Mouse (Mus musculus): ENCODE measurements around the gene Abi3bp. TPM values are rescaled to one million over a fixed set of nuclear protein-coding genes. Genes with fewer than 3 reads are reported as not detected.

Gene Abi3bp
- polyA plus RNA-seq, 1 experiment from 2014 or later = 0.39 TPM

DNA sequence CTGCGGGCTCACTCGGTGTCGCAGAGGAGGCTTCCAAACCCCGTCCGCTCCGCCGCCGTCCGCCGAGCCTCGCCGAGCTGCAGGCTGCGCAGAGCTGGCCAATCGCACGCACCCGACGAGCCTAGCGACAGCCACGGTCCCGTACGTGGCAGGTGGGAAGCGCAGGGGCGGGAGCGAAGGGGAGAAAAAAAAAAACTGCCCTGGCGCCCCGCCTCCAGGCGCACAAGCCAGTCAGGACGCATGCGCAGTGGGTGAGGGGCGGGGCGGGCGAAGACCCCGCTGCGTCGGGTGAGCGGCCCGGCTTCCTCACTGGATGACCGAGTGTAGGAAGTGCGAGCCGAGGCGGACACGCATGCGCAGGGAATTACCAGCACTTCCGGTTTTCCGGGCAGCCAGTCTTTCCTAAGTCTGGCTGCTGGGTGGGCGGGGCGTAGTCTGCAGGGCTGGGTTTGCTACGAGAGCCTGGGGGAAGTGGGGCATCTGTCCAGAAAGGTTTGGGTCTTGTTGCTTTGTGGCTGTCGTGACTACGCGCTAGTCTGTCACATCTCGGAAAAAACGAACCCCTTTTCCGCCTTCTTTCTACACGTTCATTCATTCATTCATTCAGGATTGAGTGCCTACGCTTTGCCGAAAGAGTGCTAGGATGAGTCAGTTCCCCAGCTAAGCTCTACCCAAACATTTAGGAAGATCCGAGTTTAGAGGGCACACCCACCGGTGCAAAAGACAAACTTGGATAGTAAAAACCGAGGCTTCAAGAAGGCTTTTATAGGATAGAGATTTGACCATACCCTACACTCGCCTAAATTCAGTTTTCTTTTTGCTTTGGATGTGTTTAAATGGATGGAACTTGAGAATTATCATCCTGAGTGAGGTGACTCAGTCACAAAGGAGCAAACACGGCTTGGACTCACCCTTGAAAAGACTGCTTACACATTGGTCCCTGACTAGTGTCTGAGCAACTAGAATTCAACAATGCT is 239.8 kb downstream of the Abi3bp start, which contains the start of gene Tfg:
Gene Tfg (minus strand): TSS at position 227 of the 977 bp plus-strand sequence.
- peak; percentile 96 for ATAC-seq (replicated peaks; ENCODE audit: insufficient number of reproducible peaks, low FRiP score, low TSS enrichment)
- peak within 1 kb of the TSS; percentile 92 for H3K9ac ChIP-seq (ENCODE audit: low read depth, low read length)
- peak within 1 kb of the TSS; percentile 74 for H3K4me3 ChIP-seq (ENCODE audit: low read depth, low read length)
- peaks cover 9% of the 10 kb centered on the region for H3K4me1 ChIP-seq (ENCODE audit: control insufficient read depth, insufficient read depth, low read length)
- H3K4me2 ChIP-seq = peak within 1 kb of the TSS; percentile 76
- under 1% methylated on average over 61 of the region's 62 CpGs for WGBS (ENCODE audit: insufficient replicate concordance)
- peak within 1 kb of the TSS; percentile 100 for H3K27ac ChIP-seq (ENCODE audit: low read depth, low read length)
- no peaks in the 10 kb centered on the region for H3K27me3 ChIP-seq (ENCODE audit: control insufficient read depth, insufficient read depth, low read length)
- H3K36me3 ChIP-seq (ENCODE audit: control insufficient read depth, insufficient read depth, low read length) = no peaks in the 10 kb centered on the region
- H3K9me3 ChIP-seq (replicated peaks; ENCODE audit: control insufficient read depth, low read length) = no peaks in the 10 kb centered on the region

GRCm38 (mm10) chr16:56719031-56719430 is 241.4 kb downstream of the Abi3bp start:
- no peak overlapping the region for H3K27ac ChIP-seq (ENCODE audit: low read depth, low read length)
- no peak overlapping the region for H3K4me2 ChIP-seq
- no peak overlapping the region for H3K9ac ChIP-seq (ENCODE audit: low read depth, low read length)
- no peaks in the 10 kb centered on the region for H3K36me3 ChIP-seq (ENCODE audit: control insufficient read depth, insufficient read depth, low read length)
- no peaks in the 10 kb centered on the region for H3K27me3 ChIP-seq (ENCODE audit: control insufficient read depth, insufficient read depth, low read length)
- no peak for ATAC-seq (replicated peaks; ENCODE audit: insufficient number of reproducible peaks, low FRiP score, low TSS enrichment)
- H3K4me3 ChIP-seq (ENCODE audit: low read depth, low read length) = no peak overlapping the region
- peaks cover 9% of the 10 kb centered on the region for H3K4me1 ChIP-seq (ENCODE audit: control insufficient read depth, insufficient read depth, low read length)
- no peaks in the 10 kb centered on the region for H3K9me3 ChIP-seq (replicated peaks; ENCODE audit: control insufficient read depth, low read length)

DNA sequence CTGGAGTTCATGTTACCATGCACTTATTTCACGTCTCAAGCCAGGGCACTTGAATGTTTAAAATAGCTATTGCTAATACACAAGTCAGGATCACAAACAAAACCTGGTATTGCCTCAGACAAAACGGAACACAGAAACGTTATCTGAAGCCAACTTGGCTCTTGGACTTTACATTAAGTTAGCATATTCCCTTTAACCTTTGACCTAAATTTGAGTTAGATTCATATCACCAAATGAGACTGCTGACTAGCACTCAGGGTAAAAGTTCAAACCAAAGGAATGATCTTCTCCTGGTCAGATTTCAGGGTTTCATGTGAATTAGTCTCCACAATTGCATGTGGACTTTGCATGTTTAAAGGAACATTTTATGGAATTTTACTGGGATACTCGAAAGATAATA is 244.7 kb downstream of the Abi3bp start:
- WGBS (ENCODE audit: insufficient replicate concordance) = 57% methylated on average over 4 of the region's 4 CpGs
- no peak for ATAC-seq (replicated peaks; ENCODE audit: insufficient number of reproducible peaks, low FRiP score, low TSS enrichment)
- H3K27me3 ChIP-seq (ENCODE audit: control insufficient read depth, insufficient read depth, low read length) = no peaks in the 10 kb centered on the region
- H3K4me3 ChIP-seq (ENCODE audit: low read depth, low read length) = no peak overlapping the region
- H3K4me2 ChIP-seq = no peak overlapping the region
- no peaks in the 10 kb centered on the region for H3K9me3 ChIP-seq (replicated peaks; ENCODE audit: control insufficient read depth, low read length)
- no peaks in the 10 kb centered on the region for H3K4me1 ChIP-seq (ENCODE audit: control insufficient read depth, insufficient read depth, low read length)
- H3K36me3 ChIP-seq (ENCODE audit: control insufficient read depth, insufficient read depth, low read length) = no peaks in the 10 kb centered on the region
- no peak overlapping the region for H3K27ac ChIP-seq (ENCODE audit: low read depth, low read length)
- no peak overlapping the region for H3K9ac ChIP-seq (ENCODE audit: low read depth, low read length)

- Histone ChIP-seq H3K9me3 (replicated peaks; ENCODE audit: control insufficient read depth, low read length) (no peaks in the 10 kb centered on the region), H3K36me3 (ENCODE audit: control insufficient read depth, insufficient read depth, low read length) (no peaks in the 10 kb centered on the region), H3K27ac (ENCODE audit: low read depth, low read length) (no peak overlapping the region), H3K4me1 (ENCODE audit: control insufficient read depth, insufficient read depth, low read length) (no peaks in the 10 kb centered on the region), H3K4me2 (no peak overlapping the region), H3K27me3 (ENCODE audit: control insufficient read depth, insufficient read depth, low read length) (no peaks in the 10 kb centered on the region), H3K9ac (ENCODE audit: low read depth, low read length) (no peak overlapping the region), H3K4me3 (ENCODE audit: low read depth, low read length) (no peak overlapping the region)
- ATAC-seq (replicated peaks; ENCODE audit: insufficient number of reproducible peaks, low FRiP score, low TSS enrichment) = no peak
- 76% methylated on average over 10 of the region's 10 CpGs for WGBS (ENCODE audit: insufficient replicate concordance)
These were observed 247.2 kb downstream of the Abi3bp start for GRCm38 (mm10) chr16:56724927-56725326.

- WGBS (ENCODE audit: insufficient replicate concordance) = 24% methylated on average over 1 of the region's 1 CpGs
- no peak for ATAC-seq (replicated peaks; ENCODE audit: insufficient number of reproducible peaks, low FRiP score, low TSS enrichment)
- Histone ChIP-seq H3K9ac (ENCODE audit: low read depth, low read length) (no peak overlapping the region), H3K27ac (ENCODE audit: low read depth, low read length) (no peak overlapping the region), H3K36me3 (ENCODE audit: control insufficient read depth, insufficient read depth, low read length) (no peaks in the 10 kb centered on the region), H3K4me3 (ENCODE audit: low read depth, low read length) (no peak overlapping the region), H3K9me3 (replicated peaks; ENCODE audit: control insufficient read depth, low read length) (no peaks in the 10 kb centered on the region), H3K4me1 (ENCODE audit: control insufficient read depth, insufficient read depth, low read length) (no peaks in the 10 kb centered on the region), H3K27me3 (ENCODE audit: control insufficient read depth, insufficient read depth, low read length) (no peaks in the 10 kb centered on the region), H3K4me2 (no peak overlapping the region)
These were observed 251.4 kb downstream of the Abi3bp start for GRCm38 (mm10) chr16:56729060-56729459.

Other genes starting within 250 kb of the Abi3bp start
- gene Tfg, start 239.6 kb downstream of the Abi3bp start, polyA plus RNA-seq (2014; fragmentation: Nextera tagmentation; extraction: Ambion mirVana) = 159 and 162 TPM in 2 replicates